Mouse (Mus musculus) stomach, embryonic 15.5 days (tissue): ENCODE measurements at regions not wholly inside any gene's neighbourhood (a gene's known extent, or its start where the extent isn't known, plus 50 kb on each side); places are given as distances from the start of the nearest gene placed in this dataset.

Experiments used
- ATAC-seq: fragments of 200-750 bp; cut with Nextera tagmentation; 2 replicates; pipeline ENCODE4 v1.8.0; 2017; ENCODE audit warnings: low read depth, moderate number of reproducible peaks, moderate TSS enrichment; ENCODE audit not compliant: insufficient read depth, low FRiP score
- H3K27ac ChIP-seq: fragments of 300-500 bp; sonication (generic); 2 replicates; pipeline ENCODE4 v1.5.1; 2015; ENCODE audit warnings: mild to moderate bottlenecking, inconsistent platforms
- H3K27me3 ChIP-seq: fragments of 300-500 bp; sonication (generic); replicated peaks from 2 replicates; pipeline ENCODE4 v1.6.1; 2015; ENCODE audit warnings: inconsistent platforms
- H3K36me3 ChIP-seq: fragments of 300-500 bp; sonication (generic); 2 replicates; pipeline ENCODE4 v1.6.1; 2015; ENCODE audit warnings: inconsistent platforms
- H3K4me1 ChIP-seq: fragments of 300-500 bp; sonication (generic); 2 replicates; pipeline ENCODE4 v1.6.1; 2015; ENCODE audit warnings: inconsistent platforms
- H3K4me2 ChIP-seq: fragments of 300-500 bp; sonication (generic); 2 replicates; pipeline ENCODE4 v1.6.1; 2015; ENCODE audit warnings: mild to moderate bottlenecking, inconsistent platforms
- H3K4me3 ChIP-seq: fragments of 300-500 bp; sonication (generic); replicated peaks from 2 replicates; pipeline ENCODE4 v1.5.1; 2015; ENCODE audit warnings: inconsistent platforms
- H3K9ac ChIP-seq: fragments of 300-500 bp; sonication (generic); 2 replicates; pipeline ENCODE4 v1.6.1; 2015; ENCODE audit warnings: inconsistent platforms
- H3K9me3 ChIP-seq: fragments of 300-500 bp; sonication (generic); 2 replicates; pipeline ENCODE4 v1.6.1; 2016; ENCODE audit warnings: inconsistent platforms
- WGBS: fragments of 180-500 bp; shearing (Covaris S2); methylation state at CpG from one replicate; pipeline ENCODE4 v1.1.7; 2015; 5-methylcytosine and 5-hydroxymethylcytosine counted together

DNA sequence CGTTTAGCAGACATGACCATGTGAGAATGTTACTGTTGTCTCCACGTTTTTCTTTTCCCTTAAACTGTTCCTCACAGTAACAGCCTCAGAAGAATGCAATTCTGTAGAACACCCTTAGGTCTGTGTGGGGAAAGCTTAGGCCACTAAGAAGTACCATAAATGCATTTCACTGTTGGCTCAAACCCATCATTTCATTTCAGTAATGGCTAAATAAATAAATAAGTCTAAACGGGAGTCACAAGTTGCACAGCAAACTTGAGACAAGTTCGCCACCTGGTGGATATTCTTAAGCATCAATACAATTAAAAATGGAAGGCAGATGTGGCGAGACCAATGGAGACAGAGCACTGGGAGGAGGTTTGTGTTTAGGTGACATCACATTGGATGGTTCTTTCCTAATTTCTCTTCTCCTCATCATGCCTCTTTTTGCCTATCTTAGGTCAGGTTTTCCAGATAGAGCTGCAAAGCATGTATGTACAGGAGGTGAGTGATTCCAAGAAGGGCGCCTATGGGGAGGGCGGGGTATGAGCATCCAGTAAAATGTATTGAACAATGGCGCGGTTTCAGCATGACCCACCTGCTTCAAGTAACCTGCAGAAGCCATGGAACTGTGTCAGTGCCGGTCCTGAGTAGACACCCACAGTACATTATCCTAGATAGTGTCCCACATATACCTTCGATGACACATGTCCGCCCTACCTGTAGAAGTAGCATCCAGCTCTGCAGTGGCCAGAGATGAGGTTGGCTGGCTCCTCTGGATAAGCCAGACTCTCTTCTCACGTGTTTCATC, 128.8 kb upstream of the Car8 start:
- 61% methylated on average over 13 of the region's 13 CpGs for WGBS
- no peak overlapping the region for H3K9ac ChIP-seq
- H3K4me2 ChIP-seq: no peak overlapping the region
- no peaks in the 10 kb centered on the region for H3K36me3 ChIP-seq
- ATAC-seq: peak; percentile 32; the same call in 1 of the 2 replicates
- no peak overlapping the region for H3K4me3 ChIP-seq
- no peaks in the 10 kb centered on the region for H3K27me3 ChIP-seq
- H3K27ac ChIP-seq: no peak overlapping the region
- H3K9me3 ChIP-seq: no peaks in the 10 kb centered on the region
- 0 out of 2 replicates have a peak, but pooled peaks cover 3% of the 10 kb centered on the region for H3K4me1 ChIP-seq

DNA sequence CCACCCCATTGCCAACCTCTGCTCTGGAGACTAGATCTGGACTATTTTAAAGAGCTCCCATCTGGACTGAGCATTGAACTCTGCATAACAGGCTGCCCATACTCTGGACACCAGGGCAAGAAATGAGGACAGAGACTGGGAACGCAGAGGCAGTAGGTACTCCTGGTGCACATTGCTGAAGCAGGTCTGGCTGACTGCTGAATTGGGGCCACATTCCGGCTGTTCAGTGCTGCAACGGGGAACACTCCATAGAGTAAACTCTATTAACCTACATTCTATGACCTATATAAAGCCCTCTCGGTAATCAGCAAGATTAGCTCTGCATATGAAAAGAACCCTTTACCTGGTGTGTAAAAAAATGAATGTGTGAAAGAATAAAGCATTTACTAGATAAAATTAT, 128.1 kb upstream of the Car8 start:
- 63% methylated on average over 4 of the region's 4 CpGs for WGBS
- Histone ChIP-seq H3K9me3 (no peaks in the 10 kb centered on the region), H3K27ac (no peak overlapping the region), H3K4me1 (0 out of 2 replicates have a peak, but pooled peaks cover 3% of the 10 kb centered on the region), H3K4me2 (no peak overlapping the region), H3K27me3 (no peaks in the 10 kb centered on the region), H3K36me3 (no peaks in the 10 kb centered on the region), H3K4me3 (no peak overlapping the region), H3K9ac (no peak overlapping the region)
- ATAC-seq: no peak

DNA sequence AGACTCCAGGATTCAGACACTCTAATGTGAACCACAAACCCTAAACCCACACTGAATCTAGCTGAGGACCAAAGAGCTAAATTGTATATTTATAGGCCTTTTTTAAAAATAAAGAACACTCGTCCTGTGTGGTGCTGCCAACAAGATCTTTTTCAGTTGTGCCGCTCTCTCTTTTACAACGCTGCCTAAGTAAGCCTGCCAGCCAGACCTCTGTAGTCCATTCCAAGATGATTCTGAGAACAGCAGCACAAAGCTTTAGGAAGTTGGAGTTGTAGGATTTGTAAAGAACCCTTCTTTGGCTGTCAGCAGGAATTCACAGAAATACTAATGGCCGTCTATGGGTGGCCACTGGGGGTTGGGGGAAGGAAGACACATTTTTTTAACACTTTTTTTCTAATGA, 123.6 kb upstream of the Car8 start:
- no peak overlapping the region for H3K4me3 ChIP-seq
- ATAC-seq: no peak
- 70% methylated on average over 4 of the region's 4 CpGs for WGBS
- no peaks in the 10 kb centered on the region for H3K9me3 ChIP-seq
- no peak overlapping the region for H3K9ac ChIP-seq
- H3K4me1 ChIP-seq: 0 out of 2 replicates have a peak, but pooled peaks cover 3% of the 10 kb centered on the region
- H3K27me3 ChIP-seq: no peaks in the 10 kb centered on the region
- no peaks in the 10 kb centered on the region for H3K36me3 ChIP-seq
- no peak overlapping the region for H3K4me2 ChIP-seq
- H3K27ac ChIP-seq: no peak overlapping the region

DNA sequence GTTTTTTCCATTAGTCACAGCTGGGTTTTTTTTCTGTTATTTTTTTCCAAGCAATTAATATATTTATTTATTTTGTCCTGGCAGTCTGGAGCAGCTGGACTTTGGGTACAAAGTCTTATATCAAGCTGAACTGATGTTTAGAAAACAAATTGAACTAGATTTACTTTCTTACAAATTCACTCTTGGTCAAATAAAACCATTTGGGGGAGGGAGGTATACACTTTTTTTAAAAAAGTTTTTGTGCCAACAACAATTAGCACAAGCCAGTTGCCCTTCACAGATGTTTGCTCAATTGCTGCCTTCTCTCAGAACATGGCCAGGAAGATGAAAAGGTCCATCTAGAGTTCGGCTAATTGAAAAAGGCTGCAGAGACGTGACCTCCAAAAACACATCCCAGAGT, 123.1 kb upstream of the Car8 start:
- H3K4me3 ChIP-seq: no peak overlapping the region
- no peak overlapping the region for H3K27ac ChIP-seq
- no peaks in the 10 kb centered on the region for H3K9me3 ChIP-seq
- no peak overlapping the region for H3K9ac ChIP-seq
- no peaks in the 10 kb centered on the region for H3K36me3 ChIP-seq
- no peaks in the 10 kb centered on the region for H3K27me3 ChIP-seq
- H3K4me1 ChIP-seq: 0 out of 2 replicates have a peak, but pooled peaks cover 1% of the 10 kb centered on the region
- no peak overlapping the region for H3K4me2 ChIP-seq
- no peak for ATAC-seq
- 47% methylated on average over 2 of the region's 2 CpGs for WGBS

DNA sequence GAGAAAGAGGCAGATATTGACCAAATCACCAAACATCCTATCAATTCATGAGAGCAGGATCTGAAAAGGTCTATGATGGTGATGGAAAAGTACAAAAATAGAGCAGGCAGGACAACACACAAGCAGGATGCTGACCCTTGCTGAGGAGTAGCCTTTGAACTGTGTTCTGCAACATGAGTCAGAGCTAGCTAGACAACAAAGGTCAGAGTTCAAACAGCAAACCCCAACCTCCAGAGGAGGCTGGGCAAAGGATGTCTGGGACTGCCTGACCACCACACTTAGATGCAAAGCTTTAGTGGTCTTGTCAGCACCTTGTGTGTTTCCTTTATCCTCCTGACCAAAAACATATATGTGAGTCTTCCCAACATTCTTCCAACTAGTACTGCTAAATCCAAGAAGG, 122.5 kb upstream of the Car8 start:
- H3K27ac ChIP-seq: no peak overlapping the region
- no peak overlapping the region for H3K4me2 ChIP-seq
- H3K4me3 ChIP-seq: no peak overlapping the region
- no peaks in the 10 kb centered on the region for H3K27me3 ChIP-seq
- H3K4me1 ChIP-seq: no peaks in the 10 kb centered on the region
- no peaks in the 10 kb centered on the region for H3K9me3 ChIP-seq
- no peak overlapping the region for H3K9ac ChIP-seq
- no peak for ATAC-seq
- no peaks in the 10 kb centered on the region for H3K36me3 ChIP-seq

DNA sequence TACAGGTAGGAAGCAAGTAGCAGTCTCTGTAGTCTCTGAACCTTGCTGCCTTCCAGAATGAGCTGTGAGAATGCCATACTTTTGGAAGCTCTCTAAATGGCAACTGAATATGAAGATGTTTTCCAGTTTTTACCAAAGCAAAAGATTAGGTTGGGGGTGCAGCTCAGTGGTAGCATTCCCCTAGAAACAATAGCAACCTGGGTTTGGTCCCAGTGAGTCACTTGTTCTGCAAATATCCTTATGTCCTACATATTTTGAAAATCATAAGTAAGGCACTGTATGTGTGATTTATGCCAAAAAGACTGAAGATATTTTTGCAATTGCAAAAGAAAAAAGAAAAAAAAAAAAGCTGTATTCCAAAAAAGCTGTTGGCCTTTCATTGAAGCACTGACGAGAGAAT, 118.6 kb upstream of the Car8 start:
- no peak overlapping the region for H3K27ac ChIP-seq
- ATAC-seq: no peak

DNA sequence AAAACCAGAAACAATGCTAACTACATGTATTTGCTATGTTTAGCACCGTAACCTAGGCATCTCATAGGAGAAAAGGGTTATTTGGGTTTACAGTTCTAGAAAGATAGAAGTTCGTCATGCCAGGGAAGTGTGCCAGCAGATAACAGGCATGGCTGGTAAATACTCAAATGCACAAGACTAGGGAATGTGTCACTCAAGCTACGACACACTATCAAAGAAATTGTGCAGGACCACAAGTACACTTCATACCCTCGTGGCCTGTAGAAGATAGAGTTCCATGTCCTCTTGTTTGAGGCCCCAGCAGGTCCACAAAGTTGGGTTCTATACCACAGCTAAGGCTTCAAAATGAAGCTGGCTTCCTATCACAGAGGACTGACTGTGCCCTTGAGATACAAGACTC, 103.1 kb upstream of the Car8 start:
- no peak overlapping the region for H3K4me2 ChIP-seq
- no peak overlapping the region for H3K9ac ChIP-seq
- no peaks in the 10 kb centered on the region for H3K36me3 ChIP-seq
- WGBS: 78% methylated on average over 4 of the region's 4 CpGs
- H3K27ac ChIP-seq: no peak overlapping the region
- H3K27me3 ChIP-seq: no peaks in the 10 kb centered on the region
- no peak overlapping the region for H3K4me3 ChIP-seq
- no peaks in the 10 kb centered on the region for H3K4me1 ChIP-seq
- no peaks in the 10 kb centered on the region for H3K9me3 ChIP-seq
- ATAC-seq: no peak

More for the DNA sequence above, 118.6 kb upstream of the Car8 start:
- no peaks in the 10 kb centered on the region for H3K4me1 ChIP-seq
- no peaks in the 10 kb centered on the region for H3K36me3 ChIP-seq
- no peak overlapping the region for H3K4me2 ChIP-seq
- 84% methylated on average over 1 of the region's 1 CpGs for WGBS
- no peak overlapping the region for H3K4me3 ChIP-seq
- no peak overlapping the region for H3K9ac ChIP-seq
- no peaks in the 10 kb centered on the region for H3K9me3 ChIP-seq
- no peaks in the 10 kb centered on the region for H3K27me3 ChIP-seq

DNA sequence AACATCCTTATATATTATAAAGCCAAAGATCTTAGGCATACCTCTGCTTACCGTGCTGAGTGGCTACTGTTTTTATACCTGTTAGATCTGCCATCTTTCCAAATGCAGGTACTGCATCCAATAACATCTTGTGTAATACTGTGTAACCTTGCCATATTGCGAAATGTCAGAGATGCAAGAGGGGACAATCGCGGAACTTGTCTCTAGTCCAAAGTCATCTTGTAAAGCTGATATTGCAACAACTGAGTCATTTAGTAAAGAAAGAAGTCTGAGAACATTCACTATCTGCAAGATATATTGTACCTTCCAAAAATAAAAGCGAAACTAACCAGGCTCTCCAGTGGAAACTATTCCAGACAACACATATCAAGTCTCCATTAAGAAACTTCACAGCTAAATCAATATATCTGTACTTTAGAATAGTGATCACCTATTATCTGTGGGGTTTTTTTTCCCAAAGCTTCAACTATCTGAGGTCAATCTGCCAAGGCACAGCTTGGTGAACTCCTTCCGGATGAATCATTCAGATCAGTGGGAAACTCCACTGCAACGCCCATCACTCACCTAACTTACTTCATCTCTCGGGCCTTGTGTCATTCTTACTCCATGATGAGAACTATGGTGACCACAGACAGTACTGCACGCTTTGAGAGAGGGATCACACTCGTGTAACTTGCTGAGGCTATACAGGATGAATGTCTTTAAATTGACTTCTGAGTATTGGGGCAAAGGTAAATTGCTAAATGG, 70.6 kb upstream of the Car8 start:
- no peaks in the 10 kb centered on the region for H3K27me3 ChIP-seq
- H3K4me2 ChIP-seq: no peak overlapping the region
- H3K4me1 ChIP-seq: no peaks in the 10 kb centered on the region
- H3K36me3 ChIP-seq: no peaks in the 10 kb centered on the region
- H3K9ac ChIP-seq: no peak overlapping the region
- H3K27ac ChIP-seq: no peak overlapping the region
- H3K4me3 ChIP-seq: no peak overlapping the region
- no peak for ATAC-seq
- 85% methylated on average over 10 of the region's 10 CpGs for WGBS
- no peaks in the 10 kb centered on the region for H3K9me3 ChIP-seq

DNA sequence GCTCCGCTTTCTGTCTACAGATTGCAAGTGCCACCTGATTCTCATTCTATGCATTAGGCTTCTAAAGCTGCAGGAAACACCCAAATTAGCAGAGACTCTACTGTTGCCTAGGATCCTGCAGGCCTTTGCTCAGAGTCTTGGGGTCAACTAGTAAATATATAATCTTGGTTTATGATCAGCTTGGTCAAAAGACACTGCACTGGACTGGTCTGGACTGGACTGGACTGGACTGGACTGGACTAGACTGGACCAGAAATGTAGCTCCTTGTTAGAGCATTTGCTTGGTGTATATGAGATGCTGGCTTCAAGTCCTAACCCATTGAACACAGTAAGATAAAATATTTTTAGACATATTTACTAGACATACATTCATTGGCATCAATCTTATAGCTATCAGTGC, 53.7 kb upstream of the Car8 start:
- H3K36me3 ChIP-seq: no peaks in the 10 kb centered on the region
- H3K4me1 ChIP-seq: no peaks in the 10 kb centered on the region
- no peak overlapping the region for H3K9ac ChIP-seq
- no peak overlapping the region for H3K4me2 ChIP-seq
- no peak for ATAC-seq
- WGBS: 97% methylated on average over 1 of the region's 1 CpGs
- H3K27ac ChIP-seq: no peak overlapping the region
- no peaks in the 10 kb centered on the region for H3K9me3 ChIP-seq
- H3K27me3 ChIP-seq: no peaks in the 10 kb centered on the region
- no peak overlapping the region for H3K4me3 ChIP-seq

DNA sequence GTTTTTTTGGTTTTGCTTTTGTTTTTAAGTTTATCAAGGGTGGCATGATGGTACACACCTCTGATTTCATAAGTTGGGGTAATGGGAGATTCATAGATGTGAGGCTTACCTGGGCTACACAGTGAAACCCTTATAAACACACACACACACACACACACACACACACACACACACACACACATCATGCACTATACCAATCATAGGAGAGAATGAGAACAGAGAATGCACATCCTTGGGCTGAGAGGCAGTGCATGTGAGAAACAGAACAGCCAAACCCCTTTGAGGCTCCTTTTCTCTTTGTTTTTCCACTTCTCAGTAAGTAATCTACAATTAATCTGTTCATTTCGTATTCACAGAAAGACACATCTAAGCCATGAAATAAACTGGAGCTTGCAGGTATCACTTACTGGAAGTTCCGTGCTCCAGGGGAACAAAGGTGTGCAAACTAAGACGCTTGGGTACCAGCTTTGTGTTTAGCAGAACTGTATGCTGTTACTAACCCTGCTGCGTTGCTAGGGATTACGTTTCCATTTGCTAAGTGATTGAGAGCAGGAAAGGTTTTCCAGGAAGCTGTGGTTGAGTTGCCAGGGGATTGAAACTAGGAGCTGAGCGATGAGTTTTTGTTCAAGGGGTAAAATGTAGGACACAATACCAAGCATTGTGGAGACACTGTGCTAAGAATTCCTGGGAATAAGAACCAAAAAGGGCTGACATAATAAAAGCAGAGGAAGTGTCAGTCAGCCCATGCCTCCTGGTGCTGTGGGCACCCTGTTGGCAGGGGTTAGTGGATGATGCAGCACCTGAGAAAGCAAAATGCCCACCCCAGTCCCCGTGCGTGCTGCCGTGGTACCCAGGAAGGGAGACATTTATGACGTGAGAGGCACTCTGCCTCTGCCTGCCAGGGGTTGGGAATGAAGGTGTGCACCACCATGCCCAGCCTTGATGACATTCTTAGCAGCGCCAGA, 53.0 kb upstream of the Car8 start:
- ATAC-seq: 0 out of 2 replicates have a peak, but pooled peaks have one; percentile 58
- no peak overlapping the region for H3K4me2 ChIP-seq
- no peak overlapping the region for H3K9ac ChIP-seq
- no peak overlapping the region for H3K27ac ChIP-seq
- 66% methylated on average over 11 of the region's 11 CpGs for WGBS
- H3K9me3 ChIP-seq: no peaks in the 10 kb centered on the region
- H3K4me3 ChIP-seq: no peak overlapping the region
- no peaks in the 10 kb centered on the region for H3K4me1 ChIP-seq
- no peaks in the 10 kb centered on the region for H3K36me3 ChIP-seq
- no peaks in the 10 kb centered on the region for H3K27me3 ChIP-seq

DNA sequence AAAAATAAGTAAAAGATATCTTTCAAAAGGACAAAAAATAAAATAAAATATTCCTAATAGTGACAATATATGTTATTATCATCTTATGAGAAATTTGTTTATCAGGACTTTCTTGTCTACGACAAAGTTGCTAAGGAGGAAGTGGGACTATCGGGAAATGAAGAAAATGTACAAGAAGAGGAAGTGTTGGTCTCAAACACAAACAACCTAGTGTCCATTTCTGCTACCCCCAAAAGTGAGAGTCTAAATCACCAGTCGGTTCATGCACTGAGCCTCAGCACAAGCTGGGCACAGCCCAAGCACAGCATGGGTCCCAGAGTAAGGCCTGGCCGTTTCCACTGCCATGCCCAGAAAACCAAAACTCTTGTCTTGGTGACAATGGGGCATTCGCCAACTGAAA, 51.1 kb upstream of the Car8 start:
- Histone ChIP-seq H3K4me3 (no peak overlapping the region), H3K36me3 (no peaks in the 10 kb centered on the region), H3K27me3 (no peaks in the 10 kb centered on the region), H3K9me3 (no peaks in the 10 kb centered on the region), H3K4me2 (no peak overlapping the region), H3K4me1 (no peaks in the 10 kb centered on the region), H3K9ac (no peak overlapping the region), H3K27ac (no peak overlapping the region)
- no peak for ATAC-seq
- WGBS: 83% methylated on average over 5 of the region's 5 CpGs
